Mouse (Mus musculus) embryonic stem cell, embryonic (primary cell): ENCODE data around the gene Parm1.

Source experiments
- CTCF ChIA-PET, 4 experiments: fragments of 300-600 bp in 2 of 4; fragments of 350-600 bp in 2 of 4; sonication (Branson Sonifier 250); formaldehyde crosslinking; loops; one replicate each; lab custom pipeline; 2022; ENCODE audit warnings: inconsistent platforms in 2 of 4; lab: Charles Lee
- POLR2A ChIA-PET, 4 experiments: fragments of 300-600 bp in 2 of 4; fragments of 350-600 bp in 2 of 4; sonication (Branson Sonifier 250); formaldehyde crosslinking; loops; one replicate each; lab custom pipeline; 2022; ENCODE audit warnings: antibody characterized with exemption in 4 of 4, inconsistent platforms in 1 of 4; lab: Charles Lee

The Parm1 gene

GRCm38 (mm10) chr5:91561394-91561793 lies 44.0 kb downstream of the Parm1 start:
- ChIA-PET POLR2A (no interaction called here), CTCF (interaction anchor here in 1 of 4 experiments (0.5 kb wide), 1 partner anchor 185 kb away, joined by 3 read pairs; no protein-coding TSS in a partner anchor)

- ChIA-PET CTCF (interaction anchor here in 1 of 4 experiments (0.7 kb wide), 1 partner anchor 993 kb away, joined by 3 read pairs; no protein-coding TSS in a partner anchor), POLR2A (interaction anchor here in 1 of 4 experiments (0.6 kb wide), 1 partner anchor 13 kb away, joined by 3 read pairs; no protein-coding TSS in a partner anchor)
Observed at GRCm38 (mm10) chr5:91562486-91562885, 45.1 kb downstream of the Parm1 start.

GRCm38 (mm10) chr5:91564054-91564453 lies 46.6 kb downstream of the Parm1 start:
- CTCF ChIA-PET, result no interaction called here
- POLR2A ChIA-PET, result no interaction called here

- POLR2A ChIA-PET, result no interaction called here
Observed at GRCm38 (mm10) chr5:91565458-91565857, 48.0 kb downstream of the Parm1 start.

GRCm38 (mm10) chr5:91566591-91566990 lies 49.2 kb downstream of the Parm1 start:
- CTCF ChIA-PET, result no interaction called here

More at GRCm38 (mm10) chr5:91565458-91565857, 48.0 kb downstream of the Parm1 start:
- CTCF ChIA-PET, result no interaction called here

GRCm38 (mm10) chr5:91574211-91574610 lies 56.8 kb downstream of the Parm1 start:
- ChIA-PET CTCF (no interaction called here), POLR2A (no interaction called here)

More at GRCm38 (mm10) chr5:91566591-91566990, 49.2 kb downstream of the Parm1 start:
- POLR2A ChIA-PET, result no interaction called here

GRCm38 (mm10) chr5:91578924-91579323 lies 61.5 kb downstream of the Parm1 start:
- CTCF ChIA-PET, result no interaction called here
- POLR2A ChIA-PET, result no interaction called here

GRCm38 (mm10) chr5:91581799-91582198 lies 64.4 kb downstream of the Parm1 start:
- ChIA-PET POLR2A (no interaction called here), CTCF (no interaction called here)

GRCm38 (mm10) chr5:91586206-91586605 lies 68.8 kb downstream of the Parm1 start:
- POLR2A ChIA-PET, result interaction anchor here in 1 of 4 experiments (0.6 kb wide), 1 partner anchor 26 kb away, joined by 5 read pairs; no protein-coding TSS in a partner anchor
- CTCF ChIA-PET, result no interaction called here

GRCm38 (mm10) chr5:91594083-91594482 lies 76.7 kb downstream of the Parm1 start:
- CTCF ChIA-PET, result no interaction called here

GRCm38 (mm10) chr5:91597216-91597615 lies 79.8 kb downstream of the Parm1 start:
- CTCF ChIA-PET, result no interaction called here
- POLR2A ChIA-PET, result no interaction called here

More at GRCm38 (mm10) chr5:91594083-91594482, 76.7 kb downstream of the Parm1 start:
- POLR2A ChIA-PET, result no interaction called here

- POLR2A ChIA-PET, result no interaction called here
Observed at GRCm38 (mm10) chr5:91599801-91600200, 82.4 kb downstream of the Parm1 start.

GRCm38 (mm10) chr5:91603347-91603746 lies 85.9 kb downstream of the Parm1 start:
- ChIA-PET POLR2A (no interaction called here), CTCF (interaction anchor here in 1 of 4 experiments (0.9 kb wide), 1 partner anchor 39 kb away, joined by 4 read pairs; no protein-coding TSS in a partner anchor)

More at GRCm38 (mm10) chr5:91599801-91600200, 82.4 kb downstream of the Parm1 start:
- CTCF ChIA-PET, result interaction anchor here in 1 of 4 experiments (0.6 kb wide), 2 partner anchors 351 to 1368 kb away, joined by 3 read pairs; no protein-coding TSS in a partner anchor

GRCm38 (mm10) chr5:91603787-91604439 lies 86.5 kb downstream of the Parm1 start:
- ChIA-PET CTCF (interaction anchor here in 2 of 4 experiments (0.9 to 1.1 kb wide), 2 partner anchors 39 to 87 kb away, joined by 3 to 4 read pairs; partner anchors contain the start of gene Parm1 (in 1 of the 2)), POLR2A (no interaction called here)

GRCm38 (mm10) chr5:91607234-91607633 lies 89.8 kb downstream of the Parm1 start:
- POLR2A ChIA-PET, result no interaction called here

GRCm38 (mm10) chr5:91607841-91608240 lies 90.4 kb downstream of the Parm1 start:
- POLR2A ChIA-PET, result no interaction called here
- CTCF ChIA-PET, result no interaction called here

More at GRCm38 (mm10) chr5:91607234-91607633, 89.8 kb downstream of the Parm1 start:
- CTCF ChIA-PET, result no interaction called here

- POLR2A ChIA-PET, result interaction anchor here in 1 of 4 experiments (0.7 kb wide), 2 partner anchors 243 to 506 kb away, joined by 3 to 5 read pairs; no protein-coding TSS in a partner anchor
- CTCF ChIA-PET, result no interaction called here
Observed at GRCm38 (mm10) chr5:91609041-91609440, 91.6 kb downstream of the Parm1 start.

GRCm38 (mm10) chr5:91609511-91610300 lies 92.3 kb downstream of the Parm1 start:
- POLR2A ChIA-PET, result interaction anchor here in 1 of 4 experiments (0.7 kb wide), 1 partner anchor 243 kb away, joined by 5 read pairs; no protein-coding TSS in a partner anchor
- CTCF ChIA-PET, result interaction anchor here in 1 of 4 experiments (0.6 kb wide), 1 partner anchor 1044 kb away, joined by 4 read pairs; no protein-coding TSS in a partner anchor

- CTCF ChIA-PET, result interaction anchor here in 2 of 4 experiments (0.6 to 0.7 kb wide), 3 partner anchors 303 to 1043 kb away, joined by 3 to 5 read pairs (median 4); no protein-coding TSS in a partner anchor
Observed at GRCm38 (mm10) chr5:91610499-91610898, 93.1 kb downstream of the Parm1 start.

More at GRCm38 (mm10) chr5:91610499-91610898, 93.1 kb downstream of the Parm1 start:
- POLR2A ChIA-PET, result interaction anchor here in 2 of 4 experiments (0.6 to 0.7 kb wide), 2 partner anchors 103 to 153 kb away, joined by 3 to 4 read pairs; no protein-coding TSS in a partner anchor
